Mouse (Mus musculus): ENCODE data around the gene Plbd2.

Gene Plbd2

GRCm38 (mm10) chr5:120503144-120503795 is at the start of gene Plbd2:
Gene Plbd2 (minus strand): TSS chr5:120503625.
- peak in 1 of 2 experiments; percentile 68 for DNase-seq (ENCODE audit: low spot score in 2 of 2)

DNA sequence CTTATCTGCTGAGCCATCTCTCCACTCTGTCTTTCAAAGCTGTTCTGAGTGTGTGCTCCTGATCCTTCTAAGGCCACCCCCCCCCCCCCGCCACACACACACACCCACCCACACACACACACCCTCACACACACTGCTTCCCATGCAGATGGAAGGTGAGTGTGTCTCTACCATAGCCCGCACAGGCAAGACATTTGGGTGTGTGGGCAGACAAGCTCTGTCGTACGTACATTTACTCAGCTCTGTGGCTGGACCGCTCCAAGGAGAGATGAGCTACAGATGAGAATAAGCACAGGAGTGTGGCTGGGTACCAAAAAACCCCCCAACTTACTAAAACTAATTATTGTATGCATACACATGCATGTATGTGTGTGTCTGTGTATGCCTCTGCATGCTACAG is 47.2 kb upstream of the Plbd2 start:
- no peak for DNase-seq (ENCODE audit: low spot score in 2 of 2)

DNA sequence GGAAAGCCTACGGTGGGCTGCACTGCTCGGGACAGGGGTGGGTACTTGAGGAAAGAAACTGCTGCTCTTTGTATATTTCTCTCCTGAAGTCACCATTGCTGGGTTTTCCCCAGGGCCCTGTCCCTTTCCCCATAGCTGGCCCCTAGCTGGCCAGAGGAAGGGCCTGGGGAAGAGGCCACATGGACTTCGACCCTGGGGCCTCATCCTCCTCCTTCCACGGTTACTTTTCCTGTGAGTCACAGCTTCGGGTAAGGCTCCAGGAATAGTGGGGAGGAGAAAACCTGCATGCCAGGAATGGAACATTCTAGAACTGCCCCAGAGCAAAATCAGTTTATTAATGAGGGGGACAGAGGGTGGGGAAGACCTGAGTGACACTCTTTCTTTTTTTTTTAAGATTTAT is 46.7 kb upstream of the Plbd2 start:
- no peak for DNase-seq (ENCODE audit: low spot score in 2 of 2)

- DNase-seq (ENCODE audit: low spot score in 2 of 2) = no peak
Observed at GRCm38 (mm10) chr5:120548236-120548850, 44.9 kb upstream of the Plbd2 start.

GRCm38 (mm10) chr5:120536632-120537031 is 33.2 kb upstream of the Plbd2 start:
- no peak for DNase-seq (ENCODE audit: low spot score in 2 of 2)

GRCm38 (mm10) chr5:120536046-120536445 is 32.6 kb upstream of the Plbd2 start:
- no peak for DNase-seq (ENCODE audit: low spot score in 2 of 2)

DNA sequence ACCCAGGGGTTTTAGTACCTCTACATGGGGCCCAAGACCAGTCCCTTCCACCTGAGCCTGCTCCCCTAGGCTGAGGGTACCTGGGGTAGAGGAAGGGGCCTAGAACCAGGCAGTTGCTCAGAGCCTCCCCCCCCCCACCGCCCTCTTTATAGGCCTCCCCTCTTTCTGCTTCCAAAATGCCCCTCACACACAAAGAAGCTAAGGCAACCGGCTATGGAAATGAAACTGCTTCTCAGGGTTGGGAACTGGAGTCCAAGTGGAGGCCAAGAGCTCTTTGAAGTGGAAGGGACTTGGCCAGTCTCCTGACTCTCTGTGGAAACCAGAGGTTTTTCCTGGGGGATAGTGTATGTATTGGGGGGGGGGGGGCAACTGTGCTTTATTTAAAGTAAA is 31.3 kb upstream of the Plbd2 start:
- DNase-seq (ENCODE audit: low spot score in 2 of 2) = no peak

- DNase-seq (ENCODE audit: low spot score in 2 of 2) = no peak
Observed at GRCm38 (mm10) chr5:120534071-120534685, 30.8 kb upstream of the Plbd2 start.

- no peak for DNase-seq (ENCODE audit: low spot score in 2 of 2)
Observed at GRCm38 (mm10) chr5:120531631-120532030, 28.2 kb upstream of the Plbd2 start.

DNA sequence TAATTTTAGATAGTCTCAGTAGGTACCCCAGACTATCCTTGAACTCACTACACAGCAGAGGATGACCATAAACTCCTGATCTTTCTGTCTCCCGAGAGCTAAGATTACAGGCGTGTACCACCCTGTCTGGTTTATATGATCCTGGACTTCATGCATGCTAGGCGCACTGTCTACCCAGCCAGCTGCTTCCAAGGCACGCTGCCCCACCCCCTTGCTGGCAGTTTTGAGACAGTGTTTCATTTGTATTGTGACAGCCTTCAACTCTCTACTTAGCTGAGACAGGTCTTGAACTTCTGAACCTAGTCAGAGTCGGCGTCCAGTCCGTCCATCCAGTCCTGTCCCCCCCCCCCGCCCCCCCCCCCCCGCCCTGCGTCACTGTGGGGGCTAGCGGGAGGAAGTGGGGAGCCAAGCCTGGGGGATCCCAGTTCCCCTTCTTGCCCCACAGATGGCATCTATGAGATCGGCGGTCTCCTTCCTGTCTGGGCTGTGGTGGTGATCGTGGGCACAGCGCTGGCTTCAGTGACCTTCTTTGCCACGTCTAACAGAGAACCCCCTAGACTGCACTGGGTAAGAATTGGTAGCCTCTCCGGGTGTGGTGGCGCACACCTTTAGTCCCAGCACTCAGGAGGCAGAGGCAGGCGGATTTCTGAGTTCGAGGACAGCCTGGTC is 24.0 kb upstream of the Plbd2 start:
- DNase-seq (ENCODE audit: low spot score in 2 of 2) = no peak

GRCm38 (mm10) chr5:120526311-120526710 is 22.9 kb upstream of the Plbd2 start:
- no peak for DNase-seq (ENCODE audit: low spot score in 2 of 2)

DNA sequence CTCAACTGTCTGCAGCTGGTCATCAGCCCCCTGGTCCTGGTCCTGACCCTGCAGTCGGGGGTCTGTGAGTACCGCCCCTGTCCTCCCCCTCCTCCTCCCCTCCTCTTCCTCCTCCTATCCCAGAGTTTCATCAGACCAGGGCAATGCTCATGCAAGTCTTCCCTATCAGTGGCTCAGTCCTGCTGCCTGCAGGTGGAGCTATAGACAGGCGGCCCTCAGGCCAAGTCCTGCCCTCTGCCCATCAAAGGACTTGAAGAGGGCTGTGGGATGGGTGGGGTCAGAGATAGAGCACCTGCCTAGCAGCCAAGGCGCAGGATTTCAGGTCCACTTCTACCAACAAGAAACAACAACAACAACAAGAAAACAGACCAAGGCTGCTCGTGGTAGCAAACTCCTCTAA is 22.3 kb upstream of the Plbd2 start:
- DNase-seq (ENCODE audit: low spot score in 2 of 2) = no peak

DNA sequence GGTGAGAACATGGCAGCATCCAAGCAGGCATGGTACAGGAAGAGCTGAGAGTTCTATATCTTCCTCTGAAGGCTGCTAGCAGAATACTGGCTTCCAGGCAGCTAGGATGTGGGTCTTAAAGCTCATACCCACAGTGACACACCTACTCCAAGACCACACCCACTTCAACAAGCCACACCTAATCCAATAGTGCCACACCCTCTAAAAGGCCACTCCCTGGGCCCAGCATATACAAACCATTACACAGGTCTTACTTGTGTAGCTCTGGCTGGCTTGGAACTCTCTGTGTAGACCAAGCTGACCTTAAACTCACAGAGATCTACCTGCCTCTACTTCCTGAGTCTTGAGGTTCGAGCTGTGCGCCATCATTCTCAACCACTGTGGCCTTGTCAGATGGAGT is 21.3 kb upstream of the Plbd2 start:
- DNase-seq (ENCODE audit: low spot score in 2 of 2) = no peak

GRCm38 (mm10) chr5:120522649-120523048 is 19.2 kb upstream of the Plbd2 start:
- DNase-seq (ENCODE audit: low spot score in 2 of 2) = no peak

DNA sequence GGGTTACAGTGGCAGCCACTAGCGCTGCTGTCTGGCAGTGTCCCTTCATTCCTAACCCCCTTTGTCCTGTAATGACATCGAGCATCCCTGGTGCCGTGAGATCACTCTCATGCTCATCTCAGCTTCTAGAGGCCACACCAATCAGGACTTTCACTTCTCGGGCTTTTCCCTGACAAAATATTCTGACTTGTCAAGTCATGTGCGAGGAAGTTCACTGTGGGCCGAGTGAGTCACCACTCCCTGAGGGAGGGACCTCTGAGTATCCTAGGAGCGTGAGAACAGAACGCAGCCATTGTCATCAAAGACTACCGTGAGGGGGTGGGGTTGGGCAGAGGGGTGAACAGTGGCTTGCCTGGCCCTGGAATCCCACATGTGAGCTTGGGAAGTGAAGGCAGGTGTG is 14.1 kb upstream of the Plbd2 start:
- no peak for DNase-seq (ENCODE audit: low spot score in 2 of 2)

DNA sequence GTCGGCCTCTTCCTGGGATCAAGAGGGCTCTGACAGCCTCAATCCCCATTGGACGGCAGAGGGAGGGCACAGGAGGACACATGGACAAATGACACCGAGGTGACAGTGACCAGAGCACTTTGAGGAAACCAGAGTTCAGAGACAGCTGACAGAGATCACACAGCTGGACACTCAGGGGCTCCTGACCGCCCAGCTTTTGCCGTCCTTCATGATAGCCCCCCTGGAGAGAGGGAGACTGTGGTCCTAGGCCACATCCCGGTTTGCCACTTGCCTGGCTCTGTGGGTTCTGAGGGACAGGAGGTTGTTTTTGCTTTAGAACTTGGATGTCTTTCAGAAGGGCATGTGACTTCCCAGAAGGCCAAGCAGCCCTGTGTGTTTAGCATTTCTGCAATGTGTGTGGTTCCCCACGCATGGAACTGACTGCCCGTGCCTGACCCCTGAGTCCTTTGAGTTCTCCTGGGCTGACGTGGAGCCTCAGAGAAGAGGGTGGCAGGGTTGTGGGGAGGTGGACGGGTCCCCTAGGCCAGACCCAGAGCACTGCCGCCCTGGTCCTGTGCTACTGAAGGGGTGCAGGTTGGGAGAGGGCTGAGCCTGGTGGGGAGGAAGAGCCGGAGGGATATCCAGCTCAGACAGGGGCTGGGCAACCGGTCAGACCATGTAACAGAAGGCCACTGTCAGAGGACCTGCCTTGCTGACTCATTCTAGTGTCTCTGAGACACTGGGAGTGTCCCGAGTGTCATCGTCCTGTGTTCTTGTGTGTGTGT is 13.0 kb upstream of the Plbd2 start:
- DNase-seq (ENCODE audit: low spot score in 2 of 2) = no peak

DNA sequence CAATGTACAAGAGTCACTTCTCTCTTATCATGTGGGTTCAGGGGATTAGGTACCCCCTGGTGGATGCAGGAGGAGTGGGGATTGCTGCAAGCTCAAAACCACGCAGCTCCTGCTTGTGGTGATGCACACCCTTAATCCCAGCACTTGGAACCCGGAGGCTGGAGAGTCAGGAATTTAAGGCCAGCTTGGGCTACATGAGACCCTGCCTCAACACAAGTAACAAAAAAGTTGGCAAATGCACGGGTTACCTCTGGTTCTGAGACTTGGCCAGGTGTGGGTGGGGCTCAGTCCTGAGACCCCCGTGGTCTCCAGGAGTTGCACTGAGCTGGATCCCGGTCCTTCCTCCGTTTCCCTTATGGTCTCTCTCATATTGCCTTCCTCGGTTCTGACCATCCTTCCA is 12.0 kb upstream of the Plbd2 start:
- DNase-seq (ENCODE audit: low spot score in 2 of 2) = no peak

GRCm38 (mm10) chr5:120514754-120515153 is 11.3 kb upstream of the Plbd2 start:
- no peak for DNase-seq (ENCODE audit: low spot score in 2 of 2)

DNA sequence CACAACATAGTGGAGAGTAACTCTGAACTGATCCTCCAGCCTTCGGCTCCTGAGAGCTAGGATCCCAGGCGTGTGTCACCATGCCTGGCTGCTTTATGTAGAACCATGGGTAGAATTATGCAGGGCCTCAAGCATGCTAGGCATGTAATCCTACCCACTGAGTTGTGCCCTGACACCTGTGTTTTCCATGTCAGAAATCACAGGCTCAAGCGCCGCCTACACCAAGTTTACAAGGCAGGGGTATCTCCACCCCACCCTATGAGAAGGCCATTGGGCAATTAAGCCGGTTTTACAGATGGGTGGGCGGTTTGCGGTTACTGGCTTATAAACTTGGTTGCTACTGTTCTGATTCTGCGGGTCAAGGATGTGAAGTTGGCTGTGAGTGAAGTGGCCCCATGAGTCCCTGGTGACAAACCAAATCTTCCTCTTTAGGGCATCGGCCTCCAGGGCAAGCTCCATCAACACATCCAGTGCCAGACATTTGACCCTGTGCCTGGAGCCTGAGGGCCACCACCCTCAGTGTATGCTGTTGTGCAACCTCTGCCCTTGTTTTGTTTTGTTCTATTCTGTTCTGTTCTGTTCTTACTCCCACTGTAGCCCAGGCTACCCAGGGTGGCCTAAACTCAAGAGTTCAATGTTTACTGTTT is 10.7 kb upstream of the Plbd2 start:
- no peak for DNase-seq (ENCODE audit: low spot score in 2 of 2)

DNA sequence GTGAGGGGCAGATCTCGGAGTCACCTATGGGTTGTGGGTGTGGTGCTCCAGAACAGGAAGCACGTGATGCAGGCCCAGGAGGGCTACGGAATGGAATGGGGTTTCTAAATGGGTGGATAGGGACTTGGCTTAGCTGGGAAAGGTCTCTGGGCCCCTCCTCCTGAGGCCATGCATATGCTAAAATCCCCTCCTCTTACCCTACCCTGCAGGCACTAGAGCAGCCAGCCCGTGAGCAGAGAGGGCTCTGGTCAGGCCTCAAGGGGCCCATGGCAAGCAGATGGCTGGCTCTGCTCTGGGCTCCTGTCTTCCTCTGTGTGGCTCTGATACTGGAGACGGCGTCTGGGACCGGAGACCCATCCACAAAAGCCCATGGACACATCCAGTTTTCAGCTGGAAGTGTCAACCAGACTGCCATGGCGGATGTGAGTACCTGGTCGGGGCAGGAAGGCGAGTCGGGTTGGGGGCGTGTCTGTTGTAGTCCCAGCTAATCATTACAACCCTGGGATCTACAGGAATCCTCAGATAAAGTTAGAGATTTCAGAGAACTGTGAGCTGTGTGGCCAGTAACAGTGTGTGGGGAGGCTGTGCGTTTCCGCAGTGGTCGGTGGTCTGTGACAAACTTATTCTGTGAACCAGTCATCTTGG is 9.6 kb upstream of the Plbd2 start:
- no peak for DNase-seq (ENCODE audit: low spot score in 2 of 2)

DNA sequence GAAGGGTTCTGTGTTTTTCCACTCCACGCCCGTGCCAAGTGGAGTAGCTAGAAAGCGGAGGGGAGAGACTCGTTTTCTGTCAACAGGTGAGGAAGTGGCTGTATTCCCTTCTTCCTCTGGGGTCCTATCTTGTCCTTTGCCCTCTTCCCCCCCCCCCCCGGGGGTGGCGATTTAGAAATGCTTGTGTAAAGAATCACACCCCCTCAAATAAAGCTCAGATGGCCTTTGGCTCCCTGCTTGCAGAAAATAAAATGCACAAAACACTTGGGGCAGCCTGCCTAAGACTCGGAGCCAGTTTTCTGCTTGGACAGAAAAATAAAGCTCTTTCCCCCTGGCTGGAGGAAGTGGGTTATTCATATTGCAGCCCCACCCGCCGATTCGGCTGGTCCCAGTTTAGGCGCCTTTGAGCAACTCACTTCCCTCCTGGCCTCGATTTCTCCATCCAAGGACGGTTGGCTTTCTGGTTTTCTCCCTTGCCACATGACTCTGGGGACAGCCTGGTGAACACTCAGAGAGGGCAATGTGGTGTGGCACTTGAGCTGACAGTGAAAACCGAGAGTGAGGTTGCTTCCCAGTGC is 8.3 kb upstream of the Plbd2 start:
- DNase-seq (ENCODE audit: low spot score in 2 of 2) = no peak
